Mouse (Mus musculus) common myeloid progenitor, adult 5-6 weeks (primary cell): ENCODE results near the gene Atp5g1. TPM values are rescaled to one million over a fixed set of nuclear protein-coding genes. Genes with fewer than 3 reads are reported as not detected.
"Not testable (repeated sequence)": the region's sequence is repeated elsewhere in the genome, so short reads cannot be mapped to it uniquely, and the experiment has no call there.

Experiments
- ATAC-seq: replicated peaks from 2 replicates; pipeline ENCODE4 v1.8.0; 2016; ENCODE audit warnings: low read depth, mild to moderate bottlenecking, moderate TSS enrichment, inconsistent platforms; ENCODE audit not compliant: poor library complexity, severe bottlenecking
- total RNA-seq: library from RNA; stranded (forward); fragments of 200-1000, 187-1606 nt; gene quantifications from 2 replicates; pipeline ENCODE4 v1.2.3, GENCODE M21; 2017

Atp5g1 gene
- total RNA-seq, result 110 and 145 TPM in 2 replicates

DNA sequence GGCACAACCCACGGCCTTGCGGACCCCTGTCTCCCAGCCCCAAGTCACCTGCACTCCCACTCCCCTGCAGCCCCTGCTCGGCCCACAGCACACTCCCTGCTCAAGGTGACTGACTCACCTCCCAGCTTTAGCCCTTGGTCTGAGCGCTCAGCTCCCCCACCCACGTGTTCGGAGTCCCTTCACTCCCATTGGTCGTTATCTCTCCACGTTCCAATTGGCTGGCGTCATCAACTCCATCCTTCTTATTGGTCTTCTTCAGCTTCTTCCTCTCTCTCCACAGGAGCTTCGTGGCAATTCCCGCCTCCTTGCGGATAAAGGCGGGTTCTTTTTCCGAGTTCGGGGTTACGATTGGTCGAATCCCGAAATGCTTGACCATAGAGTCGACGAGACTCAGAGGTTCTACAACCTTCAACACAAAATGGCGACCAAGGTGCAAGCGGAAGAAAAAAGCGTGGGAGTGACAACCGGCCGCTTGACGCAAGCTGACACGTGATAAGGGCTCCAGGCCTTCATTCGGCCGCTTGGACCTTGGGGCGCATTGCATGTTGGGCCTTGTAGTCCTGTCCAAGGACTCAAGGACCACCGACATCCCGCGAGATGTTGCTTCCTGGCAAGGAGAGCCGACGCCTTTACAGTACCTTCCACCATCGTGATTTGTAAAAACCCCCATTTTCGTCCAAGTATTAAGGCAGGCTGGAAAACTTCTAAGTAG, at the start of gene Atp5g1:
TSS of gene Atp5g1 (minus strand) at position 162 of the 712 bp plus-strand sequence.
- peak; percentile 94 for ATAC-seq

GRCm38 (mm10) chr11:96124052-96124914, 48.8 kb upstream of the Atp5g1 start:
- ATAC-seq, result peak; percentile 50

GRCm38 (mm10) chr11:96122806-96123205, 47.3 kb upstream of the Atp5g1 start:
- not testable (repeated sequence) for ATAC-seq

GRCm38 (mm10) chr11:96119401-96119800, 43.9 kb upstream of the Atp5g1 start:
- no peak for ATAC-seq

- not testable (repeated sequence) for ATAC-seq
These were observed 41.5 kb upstream of the Atp5g1 start for GRCm38 (mm10) chr11:96116925-96117324.

- ATAC-seq, result no peak
These were observed 40.6 kb upstream of the Atp5g1 start for GRCm38 (mm10) chr11:96116116-96116515.

- ATAC-seq, result no peak
These were observed 39.9 kb upstream of the Atp5g1 start for GRCm38 (mm10) chr11:96115416-96115815.

GRCm38 (mm10) chr11:96114077-96114476, 38.6 kb upstream of the Atp5g1 start:
- no peak for ATAC-seq

GRCm38 (mm10) chr11:96111751-96112150, 36.3 kb upstream of the Atp5g1 start, which contains the start of gene Calcoco2:
Gene Calcoco2 (minus strand): TSS chr11:96111964.
- ATAC-seq, result no peak

DNA sequence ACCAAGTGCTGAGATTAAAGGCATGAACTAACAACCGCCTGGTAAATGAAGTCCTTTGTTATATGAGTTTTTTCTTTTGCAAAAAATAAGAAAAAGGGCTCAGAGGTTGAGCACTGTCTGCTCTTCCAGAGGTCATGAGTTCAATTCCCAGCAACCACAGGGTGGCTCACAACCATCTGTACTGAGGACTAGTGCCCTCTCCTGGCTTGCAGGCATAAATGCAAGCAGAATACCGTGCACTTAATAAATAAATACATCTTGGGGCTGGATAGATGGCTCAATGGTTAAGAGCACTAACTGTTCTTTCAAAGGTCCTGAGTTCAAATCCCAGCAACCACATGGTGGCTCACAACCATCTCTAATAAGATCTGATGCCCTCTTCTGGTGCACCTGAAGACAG, 35.5 kb upstream of the Atp5g1 start:
- not testable (repeated sequence) for ATAC-seq

GRCm38 (mm10) chr11:96108376-96108775, 32.9 kb upstream of the Atp5g1 start:
- no peak for ATAC-seq

DNA sequence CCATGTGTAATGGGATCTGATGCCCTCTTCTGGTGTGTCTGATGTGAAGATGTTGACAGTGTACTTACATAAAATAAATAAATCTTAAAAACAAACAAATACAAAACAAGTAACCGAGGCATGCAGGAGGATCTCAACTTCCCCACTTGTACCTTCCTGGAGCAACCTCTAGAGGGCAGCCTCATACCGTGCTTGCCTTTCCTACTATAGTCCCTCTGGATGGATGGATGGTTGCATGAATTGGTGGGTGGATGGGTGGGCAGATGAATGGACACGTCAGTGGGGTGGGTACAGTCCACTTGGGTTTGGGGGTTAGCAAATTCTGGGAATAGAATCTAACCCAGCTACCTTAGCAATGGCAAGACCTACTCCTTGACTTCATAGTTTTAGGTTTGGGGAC, 17.9 kb upstream of the Atp5g1 start:
- ATAC-seq, result peak; percentile 77

- no peak for ATAC-seq
These were observed 17.3 kb upstream of the Atp5g1 start for GRCm38 (mm10) chr11:96092674-96093291.

DNA sequence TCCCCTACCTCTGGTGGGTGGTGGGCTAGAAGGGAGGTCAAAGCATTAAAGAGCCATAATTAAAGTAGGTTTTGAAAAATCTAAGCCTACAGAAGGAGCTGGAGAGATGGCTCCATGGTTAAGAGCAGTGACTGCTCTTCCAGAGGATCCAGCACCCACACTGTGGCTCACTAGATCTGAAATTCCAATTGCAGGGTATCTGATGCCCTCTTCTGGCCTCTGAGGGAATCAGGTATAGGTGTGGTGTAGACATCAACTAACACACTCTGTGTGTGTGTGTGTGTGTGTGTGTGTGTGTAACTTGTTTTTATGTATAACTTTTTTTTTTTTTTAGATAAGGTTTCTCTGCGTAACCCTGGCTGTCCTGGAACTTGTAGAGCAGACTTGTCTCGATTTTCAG, 15.6 kb upstream of the Atp5g1 start:
- ATAC-seq, result no peak

DNA sequence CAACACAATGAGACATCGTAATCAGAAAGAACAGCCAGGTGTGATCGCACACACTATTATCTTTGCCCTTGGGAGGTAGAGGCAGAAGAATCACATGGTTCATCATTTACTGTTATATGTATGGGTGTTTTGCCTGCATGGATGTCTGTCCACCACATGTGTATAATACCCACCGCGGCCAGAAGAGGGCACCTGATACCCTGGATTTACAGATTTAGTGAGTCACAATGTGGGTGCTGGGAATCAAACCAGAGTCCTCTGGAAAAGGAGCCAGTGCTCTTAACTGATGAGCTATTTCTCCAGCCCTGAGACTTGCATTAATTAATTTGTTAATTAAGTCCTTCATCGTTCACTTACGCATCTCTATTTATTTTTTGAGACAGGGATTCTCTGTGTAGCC, 12.5 kb upstream of the Atp5g1 start:
- no peak for ATAC-seq

- ATAC-seq, result no peak
These were observed 7.2 kb upstream of the Atp5g1 start for GRCm38 (mm10) chr11:96082682-96083081.

- no peak for ATAC-seq
These were observed 5.3 kb upstream of the Atp5g1 start for GRCm38 (mm10) chr11:96080736-96081135.

- no peak for ATAC-seq
These were observed 993 bp upstream of the Atp5g1 start for GRCm38 (mm10) chr11:96076221-96077105.

GRCm38 (mm10) chr11:96075177-96075508, 327 bp downstream of the Atp5g1 start:
- ATAC-seq, result peak; percentile 5; the same call in 1 of the 2 replicates
